Mouse (Mus musculus) urinary bladder, postnatal 25 days (tissue): ENCODE measurements at regions not wholly inside any gene's neighbourhood (a gene's known extent, or its start where the extent isn't known, plus 50 kb on each side); places are given as distances from the start of the nearest gene placed in this dataset.
"Not testable (repeated sequence)": the region's sequence is repeated elsewhere in the genome, so short reads cannot be mapped to it uniquely, and the experiment has no call there.

Experiments used
- DNase-seq: peaks from one replicate; pipeline ENCODE4 v3.0.0; 2022; ENCODE audit warnings: low spot score

DNA sequence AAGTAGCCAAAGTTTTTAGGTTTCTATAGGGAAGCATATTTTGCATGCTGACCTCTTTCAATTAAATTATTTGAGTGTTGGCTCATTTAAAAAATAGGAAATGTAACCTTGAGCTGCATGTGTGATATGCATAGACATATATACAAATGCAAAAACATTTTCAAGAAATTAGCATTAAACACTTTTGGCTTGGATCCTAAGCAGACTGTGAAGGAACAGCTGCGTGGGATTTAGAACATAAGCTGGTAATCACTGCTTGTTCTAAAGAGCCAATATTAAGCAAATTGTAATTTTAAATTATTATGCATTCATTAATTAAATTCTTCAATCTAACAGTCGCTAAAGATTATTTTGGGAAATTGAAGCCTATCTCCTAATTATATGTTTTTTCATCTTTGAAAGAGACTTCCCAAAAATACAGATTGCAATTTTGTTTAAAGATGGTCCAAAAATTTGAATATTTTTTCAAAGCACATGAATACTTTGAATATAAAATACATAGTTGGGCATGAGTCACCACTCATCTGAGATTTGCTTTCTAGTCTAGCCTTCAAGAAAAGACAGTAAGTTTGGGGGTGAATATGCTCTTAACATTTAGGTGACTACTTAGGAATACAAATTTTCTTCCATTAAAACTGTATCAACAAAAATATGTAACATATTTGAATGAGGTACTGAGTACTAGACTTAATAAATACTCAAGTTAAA, 163.3 kb upstream of the Hsf2 start:
- DNase-seq: no peak

DNA sequence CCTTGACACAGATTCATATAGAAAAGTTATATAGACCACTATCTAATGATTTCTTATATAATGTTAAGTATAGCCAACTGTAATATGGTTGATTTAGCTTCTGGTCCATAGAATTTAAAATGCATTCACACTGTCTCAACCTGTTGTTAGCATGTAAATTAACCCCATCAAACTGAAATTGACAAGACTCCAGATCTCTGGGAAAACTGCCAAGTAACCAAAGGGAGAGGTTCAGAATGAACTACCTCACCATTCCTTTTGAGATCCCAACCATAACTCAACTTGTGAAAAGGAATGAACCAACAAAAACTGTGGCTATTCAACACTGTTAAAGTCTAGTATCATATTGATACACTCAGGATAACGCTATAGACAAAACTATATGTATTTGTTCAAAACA, 162.0 kb upstream of the Hsf2 start:
- DNase-seq: no peak

DNA sequence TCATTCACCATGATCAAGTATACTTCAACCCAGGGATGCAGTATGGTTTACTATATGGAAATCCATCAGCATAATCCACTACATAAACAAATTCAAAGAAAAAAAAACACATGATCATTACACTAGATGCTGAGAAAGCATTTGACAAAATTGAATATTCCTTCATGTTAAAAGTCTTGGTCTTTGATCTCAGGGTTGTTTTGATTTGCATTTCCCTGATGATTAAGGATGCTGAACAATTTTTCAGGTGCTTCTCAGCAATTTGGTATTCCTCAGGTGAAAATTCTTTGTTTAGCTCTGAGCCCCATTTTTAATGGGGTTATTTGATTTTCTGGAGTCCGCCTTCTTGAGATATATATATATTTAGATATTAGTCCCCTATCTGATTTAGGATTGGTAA, 123.4 kb upstream of the Hsf2 start:
- not testable (repeated sequence) for DNase-seq
